In genomic region chrX:103556681-103557490, GRCm38 (mm10) we compare ENCODE assay signal across 10 mouse cellular contexts.
DNase-seq lines count a peak whose midpoint lies in the region; ATAC-seq and TF ChIP-seq lines count a peak whose summit lies in the region.
"Had no signal": no experiment of that assay in that cellular context is flagged by ENCODE, and none has a peak within 500 bp of the region (broad histone marks: within the 10 kb centered on the region; RNA-seq: fewer than 3 reads in every experiment).

No protein-coding gene starts in this region.

- H3K9ac ChIP-seq in hindbrain, embryonic 16.5 days (ENCODE audit: low read depth, low read length) = no peak overlapping the region
- H3K9ac ChIP-seq in heart, postnatal 0 days (replicated peaks; ENCODE audit: low read depth, low read length) = no peak overlapping the region
- H3K9ac ChIP-seq in midbrain, embryonic 11.5 days (ENCODE audit: low read length) = no peak overlapping the region

- peaks cover 1% of the 10 kb centered on the region; the same call in 1 of the 2 replicates for H3K36me3 ChIP-seq in hindbrain, embryonic 10.5 days
- H3K36me3 ChIP-seq in hindbrain, embryonic 16.5 days (ENCODE audit: control insufficient read depth, insufficient read depth, low read length) = no peaks in the 10 kb centered on the region
- H3K36me3 ChIP-seq in heart, postnatal 0 days (replicated peaks; ENCODE audit: control insufficient read depth, insufficient read depth, low read length) = no peaks in the 10 kb centered on the region
- no peaks in the 10 kb centered on the region for H3K36me3 ChIP-seq in midbrain, embryonic 11.5 days (ENCODE audit: control insufficient read depth, insufficient read depth, low read length)

- no peaks in the 10 kb centered on the region for H3K27me3 ChIP-seq in hindbrain, embryonic 10.5 days (ENCODE audit: insufficient read depth, poor library complexity, severe bottlenecking)
- no peaks in the 10 kb centered on the region for H3K27me3 ChIP-seq in hindbrain, embryonic 16.5 days (replicated peaks; ENCODE audit: control insufficient read depth, insufficient read depth, low read length)
- no peaks in the 10 kb centered on the region for H3K27me3 ChIP-seq in heart, postnatal 0 days (ENCODE audit: control insufficient read depth, insufficient read depth, low read length)
- no peaks in the 10 kb centered on the region for H3K27me3 ChIP-seq in midbrain, embryonic 11.5 days (ENCODE audit: control insufficient read depth, insufficient read depth, low read length)
- H3K27me3 ChIP-seq: CH12.LX had no signal

- intact Hi-C loops in left cerebral cortex, postnatal 14 days (cut with DNase I) = no loop called here

- H3K4me3 ChIP-seq in hindbrain, embryonic 10.5 days = no peak overlapping the region
- H3K4me3 ChIP-seq in hindbrain, embryonic 16.5 days (ENCODE audit: low read length) = no peak overlapping the region
- no peak overlapping the region for H3K4me3 ChIP-seq in heart, postnatal 0 days (ENCODE audit: low read depth, low read length)
- H3K4me3 ChIP-seq in midbrain, embryonic 11.5 days (ENCODE audit: low read depth, low read length) = no peak overlapping the region

- H3K27ac ChIP-seq in hindbrain, embryonic 10.5 days = peak overlapping the region; percentile 86
- no peak overlapping the region; the same call in 1 of the 2 replicates for H3K27ac ChIP-seq in hindbrain, embryonic 16.5 days (ENCODE audit: low read depth, low read length)
- peak overlapping the region; percentile 64 for H3K27ac ChIP-seq in heart, postnatal 0 days (ENCODE audit: low read depth)
- H3K27ac ChIP-seq in midbrain, embryonic 11.5 days (ENCODE audit: low read depth, low read length) = peak overlapping the region; percentile 89
- H3K27ac ChIP-seq: kidney, postnatal 0 days had no signal

- ATAC-seq in hindbrain, embryonic 16.5 days = no peak
- ATAC-seq in common myeloid progenitor, adult 5-6 weeks (replicated peaks; ENCODE audit: low read depth, poor library complexity, severe bottlenecking) = peak; percentile 27; the same call in 1 of the 2 replicates
- ATAC-seq in heart, postnatal 0 days (ENCODE audit: insufficient read depth, low read depth) = no peak
- ATAC-seq in midbrain, embryonic 11.5 days (ENCODE audit: low FRiP score) = no peak

- WGBS in hindbrain, embryonic 10.5 days = 50% methylated on average over 7 of the region's 7 CpGs
- WGBS in hindbrain, embryonic 16.5 days = 47% methylated on average over 7 of the region's 7 CpGs
- 48% methylated on average over 7 of the region's 7 CpGs for WGBS in heart, postnatal 0 days
- 37% methylated on average over 7 of the region's 7 CpGs for WGBS in midbrain, embryonic 11.5 days

- H3K4me1 ChIP-seq in hindbrain, embryonic 10.5 days (replicated peaks) = peaks cover 33% of the 10 kb centered on the region
- peaks cover 5% of the 10 kb centered on the region; the same call in 1 of the 2 replicates for H3K4me1 ChIP-seq in hindbrain, embryonic 16.5 days (ENCODE audit: control insufficient read depth, insufficient read depth, low read depth, low read length)
- peaks cover 3% of the 10 kb centered on the region; the same call in 1 of the 2 replicates for H3K4me1 ChIP-seq in heart, postnatal 0 days (ENCODE audit: control insufficient read depth, insufficient read depth)
- H3K4me1 ChIP-seq in midbrain, embryonic 11.5 days (ENCODE audit: control insufficient read depth, insufficient read depth, low read length) = peaks cover 16% of the 10 kb centered on the region

- TF ChIP-seq EP300 in heart, postnatal 0 days (IDR thresholded peaks at IDR 0.05; ENCODE audit: low read depth) = no peak

- no peak for TF ChIP-seq CTCF in heart, postnatal 0 days (IDR thresholded peaks at IDR 0.05; ENCODE audit: low read depth)

- H3K9me3 ChIP-seq in hindbrain, embryonic 10.5 days = no peaks in the 10 kb centered on the region
- H3K9me3 ChIP-seq in hindbrain, embryonic 16.5 days (ENCODE audit: control insufficient read depth, low read length) = no peaks in the 10 kb centered on the region
- no peaks in the 10 kb centered on the region for H3K9me3 ChIP-seq in heart, postnatal 0 days (replicated peaks; ENCODE audit: control insufficient read depth, low read length)
- H3K9me3 ChIP-seq in midbrain, embryonic 11.5 days (ENCODE audit: control insufficient read depth, low read length) = no peaks in the 10 kb centered on the region

- DNase-seq in hindbrain, embryonic 10.5 days (ENCODE audit: low spot score) = no peak
- DNase-seq in heart, postnatal 0 days (ENCODE audit: low spot score) = no peak
- no peak for DNase-seq in midbrain, embryonic 11.5 days (ENCODE audit: low spot score, missing footprints)
- no peak for DNase-seq in right cerebral cortex, adult 2 months (ENCODE audit: low spot score in 2 of 2)
- DNase-seq in layer of hippocampus, postnatal 25 days (ENCODE audit: extremely low spot score in 1 of 2, low spot score in 1 of 2) = no peak
- no peak for DNase-seq in left cerebral cortex, postnatal 14 days (ENCODE audit: low spot score in 2 of 2)

- no peak overlapping the region for H3K4me2 ChIP-seq in hindbrain, embryonic 16.5 days (ENCODE audit: low read length)
- no peak overlapping the region for H3K4me2 ChIP-seq in heart, postnatal 0 days (ENCODE audit: low read depth, low read length)
- H3K4me2 ChIP-seq in midbrain, embryonic 11.5 days = no peak overlapping the region
